Mouse (Mus musculus): Measurements from ENCODE around the gene Calm3. TPM values are rescaled to one million over a fixed set of nuclear protein-coding genes. Genes with fewer than 3 reads are reported as not detected.

Calm3 gene
- total and polyA plus RNA-seq, 3 experiments = 294 to 623 (median 326) TPM

DNA sequence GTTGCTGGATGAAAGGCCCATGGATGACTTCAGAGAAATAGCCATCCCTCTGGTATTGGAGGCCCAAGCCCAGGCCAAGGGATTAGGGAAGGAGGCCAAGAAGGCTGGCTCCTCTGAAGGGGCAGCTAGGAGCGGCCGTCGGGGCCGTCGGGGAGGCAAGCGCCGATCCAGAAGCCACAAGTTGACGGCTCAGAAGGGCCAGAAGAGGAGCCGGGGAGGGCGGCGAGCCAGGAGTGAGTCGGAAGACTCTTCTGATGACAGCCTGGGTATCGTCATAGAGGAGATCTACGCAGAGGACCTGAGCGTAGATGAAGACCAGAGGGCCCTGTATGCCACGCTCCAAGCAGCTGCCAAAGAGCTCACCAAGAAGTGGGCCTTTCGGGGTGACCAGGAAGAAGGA, 21.5 kb upstream of the Calm3 start:
- peaks cover 14% of the 10 kb centered on the region for H3K9me3 ChIP-seq (replicated peaks; ENCODE audit: low read length)
- H3K79me2 ChIP-seq (replicated peaks; ENCODE audit: control insufficient read depth, extremely low read depth, insufficient read depth, poor library complexity, severe bottlenecking) = no peaks in the 10 kb centered on the region
- no peak overlapping the region for H3K4me3 ChIP-seq (replicated peaks in 1 of 3; ENCODE audit: low read depth in 2 of 3, low read length in 2 of 3, poor library complexity in 1 of 3)
- H3K4me1 ChIP-seq (ENCODE audit: control insufficient read depth in 1 of 2, insufficient read depth in 2 of 2) = peaks cover 0 to 3% of the 10 kb centered on the region in 2 experiments; a peak in 1 of 4 replicates
- dilution Hi-C loops (cut with MboI; ENCODE audit: extremely low pct_ligation_motif_present, extremely low pct_unique_long_range_greater_than_20kb, low sequenced_read_pairs) (no loop called here), in situ Hi-C loops (cut with MboI; ENCODE audit: low pct_ligation_motif_present, low pct_unique_long_range_greater_than_20kb, low sequenced_read_pairs) (no loop called here)
- no peak for DNase-seq (ENCODE audit: extremely low read depth)
- peaks cover 43% of the 10 kb centered on the region for H3K27me3 ChIP-seq (replicated peaks)
- no peak overlapping the region for H3K9ac ChIP-seq (ENCODE audit: insufficient read depth, low read depth)
- H3K27ac ChIP-seq (ENCODE audit: insufficient read depth, low read depth) = no peak overlapping the region
- TF ChIP-seq CHD1 (IDR thresholded peaks at IDR 0.05; ENCODE audit: low read depth, low read length) = no peak
- TF ChIP-seq NRF1 (IDR thresholded peaks at IDR 0.05; ENCODE audit: low read depth, low read length) = no peak
- no peak for TF ChIP-seq NELFE (IDR thresholded peaks at IDR 0.05; ENCODE audit: low read depth, low read length)
- TF ChIP-seq PAX5 (IDR thresholded peaks at IDR 0.05; ENCODE audit: low read length) = no peak
- TF ChIP-seq ETS1 (conservative IDR thresholded peaks at IDR 0.05; ENCODE audit: low read depth, low read length) = no peak
- TF ChIP-seq UBTF (IDR thresholded peaks at IDR 0.05; ENCODE audit: low read depth, low read length) = no peak
- TF ChIP-seq MEF2A (IDR thresholded peaks at IDR 0.05; ENCODE audit: borderline replicate concordance, low read depth, low read length) = no peak
- no peak for TF ChIP-seq HCFC1 (IDR thresholded peaks at IDR 0.05; ENCODE audit: low read depth, low read length)
- TF ChIP-seq POLR2A (IDR thresholded peaks at IDR 0.05; ENCODE audit: low read depth, low read length) = no peak
- no peak for TF ChIP-seq TCF12 (IDR thresholded peaks at IDR 0.05; ENCODE audit: low read depth, low read length)
- no peak for TF ChIP-seq GABPA (IDR thresholded peaks at IDR 0.05; ENCODE audit: insufficient replicate concordance, low read depth, low read length)
- no peak for TF ChIP-seq MXI1 (IDR thresholded peaks at IDR 0.05; ENCODE audit: low read depth, low read length)
- TF ChIP-seq CTCF (conservative IDR thresholded peaks at IDR 0.05 in 1 of 2, IDR thresholded peaks at IDR 0.05 in 1 of 2; ENCODE audit: low read depth in 2 of 2, low read length in 2 of 2) = no peak
- TF ChIP-seq JUN (IDR thresholded peaks at IDR 0.05; ENCODE audit: insufficient read depth, low read depth, low read length) = no peak
- no peak for TF ChIP-seq ZKSCAN1 (IDR thresholded peaks at IDR 0.05; ENCODE audit: borderline replicate concordance, low read depth, low read length)
- TF ChIP-seq CHD2 (IDR thresholded peaks at IDR 0.05; ENCODE audit: low read length) = no peak
- H3K4me2 ChIP-seq (ENCODE audit: insufficient read depth, low read depth, poor library complexity, severe bottlenecking) = no peak overlapping the region
- H3K36me3 ChIP-seq (replicated peaks in 1 of 2; ENCODE audit: control insufficient read depth in 1 of 2, insufficient read depth in 1 of 2, low read length in 1 of 2) = no peaks in the 10 kb centered on the region

DNA sequence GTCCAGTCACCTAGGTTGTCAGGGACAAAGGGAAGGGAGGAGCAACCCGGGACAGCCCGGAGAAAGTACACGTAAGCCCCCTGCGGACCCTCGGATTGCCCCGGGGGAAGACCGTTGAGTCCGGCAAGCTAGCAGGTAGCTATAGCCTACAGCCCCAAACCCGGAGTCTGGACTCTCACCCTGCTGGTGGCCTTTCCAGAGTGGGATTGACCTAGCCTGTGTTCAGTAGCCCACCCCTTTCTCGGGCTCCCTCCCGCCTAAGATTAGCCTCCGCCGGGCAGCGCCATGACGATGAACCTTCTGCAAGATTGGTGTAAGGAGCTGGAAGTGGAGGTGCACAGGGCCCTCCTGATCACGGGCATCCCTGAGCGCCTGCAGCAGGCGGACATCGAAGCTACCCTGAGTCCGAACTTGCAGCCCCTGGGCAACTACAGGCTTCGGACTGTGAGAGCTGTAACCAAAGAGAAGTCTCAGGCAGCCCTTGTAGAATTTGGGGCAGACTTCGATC, 20.9 kb upstream of the Calm3 start:
- Histone ChIP-seq H3K79me2 (replicated peaks; ENCODE audit: control insufficient read depth, extremely low read depth, insufficient read depth, poor library complexity, severe bottlenecking) (no peaks in the 10 kb centered on the region), H3K4me3 (replicated peaks in 1 of 3; ENCODE audit: low read depth in 2 of 3, low read length in 2 of 3, poor library complexity in 1 of 3) (peak overlapping the region in 1 of 3 experiments; percentile 56), H3K27ac (ENCODE audit: insufficient read depth, low read depth) (no peak overlapping the region), H3K9ac (ENCODE audit: insufficient read depth, low read depth) (peak overlapping the region; percentile 37; the same call in 1 of the 2 replicates), H3K4me1 (ENCODE audit: control insufficient read depth in 1 of 2, insufficient read depth in 2 of 2) (no peaks in the 10 kb centered on the region), H3K4me2 (ENCODE audit: insufficient read depth, low read depth, poor library complexity, severe bottlenecking) (0 out of 2 replicates have a peak overlapping the region, but pooled peaks have one; percentile 12), H3K27me3 (replicated peaks) (peaks cover 47% of the 10 kb centered on the region), H3K36me3 (replicated peaks in 1 of 2; ENCODE audit: control insufficient read depth in 1 of 2, insufficient read depth in 1 of 2, low read length in 1 of 2) (no peaks in the 10 kb centered on the region), H3K9me3 (replicated peaks; ENCODE audit: low read length) (peaks cover 14% of the 10 kb centered on the region)
- dilution Hi-C loops (cut with MboI; ENCODE audit: extremely low pct_ligation_motif_present, extremely low pct_unique_long_range_greater_than_20kb, low sequenced_read_pairs) = no loop called here
- in situ Hi-C loops (cut with MboI; ENCODE audit: low pct_ligation_motif_present, low pct_unique_long_range_greater_than_20kb, low sequenced_read_pairs) = no loop called here
- no peak for DNase-seq (ENCODE audit: extremely low read depth)
- TF ChIP-seq JUN (IDR thresholded peaks at IDR 0.05; ENCODE audit: insufficient read depth, low read depth, low read length) (no peak), HCFC1 (IDR thresholded peaks at IDR 0.05; ENCODE audit: low read depth, low read length) (no peak), USF2 (conservative IDR thresholded peaks at IDR 0.05; ENCODE audit: low read depth, low read length) (no peak), ZNF384 (IDR thresholded peaks at IDR 0.05; ENCODE audit: low read depth, low read length) (no peak), CTCF (conservative IDR thresholded peaks at IDR 0.05 in 1 of 2, IDR thresholded peaks at IDR 0.05 in 1 of 2; ENCODE audit: low read depth in 2 of 2, low read length in 2 of 2) (no peak), TCF12 (IDR thresholded peaks at IDR 0.05; ENCODE audit: low read depth, low read length) (no peak), USF1 (IDR thresholded peaks at IDR 0.05; ENCODE audit: low read depth, low read length) (no peak), MYC (IDR thresholded peaks at IDR 0.05; ENCODE audit: low read depth, low read length) (no peak), PAX5 (IDR thresholded peaks at IDR 0.05; ENCODE audit: low read length) (no peak), ELF1 (IDR thresholded peaks at IDR 0.05; ENCODE audit: low read depth, low read length) (no peak), POLR2AphosphoS2 (IDR thresholded peaks at IDR 0.05; ENCODE audit: low read depth, low read length) (no peak)

All from CH12.LX (cell line).